Mouse (Mus musculus): ENCODE results near the gene Card9.

- TF ChIP-seq CTCF (IDR thresholded peaks at IDR 0.05; ENCODE audit: low read depth) (no peak), EP300 (IDR thresholded peaks at IDR 0.05; ENCODE audit: low read depth) (no peak)
Measured at GRCm38 (mm10) chr2:26363481-26363880, 2.8 kb upstream of the Card9 start.

Data from liver, embryonic 14.5 days (tissue).